Mouse (Mus musculus): Measurements from ENCODE around the gene Akt3. TPM values are rescaled to one million over a fixed set of nuclear protein-coding genes. Genes with fewer than 3 reads are reported as not detected.

Akt3 gene
- polyA plus RNA-seq, 1 experiment from 2014 or later, result 3.4 TPM

GRCm38 (mm10) chr1:177038383-177038782 lies 219.6 kb downstream of the Akt3 start:
- no peaks in the 10 kb centered on the region for H3K9me3 ChIP-seq (replicated peaks; ENCODE audit: low read length)
- no peak overlapping the region for H3K4me2 ChIP-seq (ENCODE audit: low read length)
- 46% methylated on average over 2 of the region's 2 CpGs for WGBS
- ATAC-seq (replicated peaks; ENCODE audit: low FRiP score, low read depth) (no peak), DNase-seq (ENCODE audit: low spot score) (no peak)
- no peaks in the 10 kb centered on the region for H3K4me1 ChIP-seq (replicated peaks; ENCODE audit: insufficient read depth, low read length)
- no peak overlapping the region for H3K4me3 ChIP-seq (replicated peaks; ENCODE audit: low read depth, low read length)
- no peaks in the 10 kb centered on the region for H3K36me3 ChIP-seq (ENCODE audit: insufficient read depth, low read length)
- H3K27ac ChIP-seq, result no peak overlapping the region
- H3K9ac ChIP-seq (ENCODE audit: low read depth, low read length), result no peak overlapping the region
- H3K27me3 ChIP-seq (ENCODE audit: insufficient read depth, low read length), result no peaks in the 10 kb centered on the region
- 0 out of 2 replicates have a peak, but pooled peaks have one; percentile 8 for TF ChIP-seq CTCF (IDR thresholded peaks at IDR 0.05; ENCODE audit: low read depth)

GRCm38 (mm10) chr1:177035460-177035859 lies 222.5 kb downstream of the Akt3 start:
- Histone ChIP-seq H3K36me3 (ENCODE audit: insufficient read depth, low read length) (no peaks in the 10 kb centered on the region), H3K9me3 (replicated peaks; ENCODE audit: low read length) (no peaks in the 10 kb centered on the region), H3K27ac (no peak overlapping the region), H3K4me1 (replicated peaks; ENCODE audit: insufficient read depth, low read length) (no peaks in the 10 kb centered on the region), H3K4me3 (replicated peaks; ENCODE audit: low read depth, low read length) (no peak overlapping the region), H3K27me3 (ENCODE audit: insufficient read depth, low read length) (no peaks in the 10 kb centered on the region), H3K4me2 (ENCODE audit: low read length) (no peak overlapping the region), H3K9ac (ENCODE audit: low read depth, low read length) (no peak overlapping the region)
- no peak for ATAC-seq (replicated peaks; ENCODE audit: low FRiP score, low read depth)
- no peak for DNase-seq (ENCODE audit: low spot score)
- TF ChIP-seq CTCF (IDR thresholded peaks at IDR 0.05; ENCODE audit: low read depth), result no peak
- WGBS, result 94% methylated on average over 2 of the region's 2 CpGs

- DNase-seq (ENCODE audit: low spot score) (no peak), ATAC-seq (replicated peaks; ENCODE audit: low FRiP score, low read depth) (no peak)
- Histone ChIP-seq H3K27me3 (ENCODE audit: insufficient read depth, low read length) (no peaks in the 10 kb centered on the region), H3K4me3 (replicated peaks; ENCODE audit: low read depth, low read length) (no peak overlapping the region), H3K27ac (no peak overlapping the region), H3K36me3 (ENCODE audit: insufficient read depth, low read length) (no peaks in the 10 kb centered on the region), H3K4me1 (replicated peaks; ENCODE audit: insufficient read depth, low read length) (no peaks in the 10 kb centered on the region), H3K9ac (ENCODE audit: low read depth, low read length) (no peak overlapping the region), H3K4me2 (ENCODE audit: low read length) (no peak overlapping the region), H3K9me3 (replicated peaks; ENCODE audit: low read length) (no peaks in the 10 kb centered on the region)
- no peak for TF ChIP-seq CTCF (IDR thresholded peaks at IDR 0.05; ENCODE audit: low read depth)
- WGBS, result 24% methylated on average over 1 of the region's 1 CpGs
Observed at GRCm38 (mm10) chr1:177032233-177032632, 225.8 kb downstream of the Akt3 start.

- H3K9ac ChIP-seq (ENCODE audit: low read depth, low read length), result no peak overlapping the region
- no peaks in the 10 kb centered on the region for H3K4me1 ChIP-seq (replicated peaks; ENCODE audit: insufficient read depth, low read length)
- no peak overlapping the region for H3K4me3 ChIP-seq (replicated peaks; ENCODE audit: low read depth, low read length)
- no peak for DNase-seq (ENCODE audit: low spot score)
- H3K9me3 ChIP-seq (replicated peaks; ENCODE audit: low read length), result no peaks in the 10 kb centered on the region
- WGBS, result 92% methylated on average over 1 of the region's 1 CpGs
- no peak overlapping the region for H3K4me2 ChIP-seq (ENCODE audit: low read length)
- no peaks in the 10 kb centered on the region for H3K27me3 ChIP-seq (ENCODE audit: insufficient read depth, low read length)
- no peak overlapping the region for H3K27ac ChIP-seq
- no peak for ATAC-seq (replicated peaks; ENCODE audit: low FRiP score, low read depth)
- TF ChIP-seq CTCF (IDR thresholded peaks at IDR 0.05; ENCODE audit: low read depth), result no peak
- no peaks in the 10 kb centered on the region for H3K36me3 ChIP-seq (ENCODE audit: insufficient read depth, low read length)
Observed at GRCm38 (mm10) chr1:177031196-177031595, 226.8 kb downstream of the Akt3 start.

- no peak for TF ChIP-seq CTCF (IDR thresholded peaks at IDR 0.05; ENCODE audit: low read depth)
- ATAC-seq (replicated peaks; ENCODE audit: low FRiP score, low read depth) (no peak), DNase-seq (ENCODE audit: low spot score) (no peak)
- Histone ChIP-seq H3K27me3 (ENCODE audit: insufficient read depth, low read length) (no peaks in the 10 kb centered on the region), H3K4me2 (ENCODE audit: low read length) (no peak overlapping the region), H3K9me3 (replicated peaks; ENCODE audit: low read length) (no peaks in the 10 kb centered on the region), H3K4me3 (replicated peaks; ENCODE audit: low read depth, low read length) (no peak overlapping the region), H3K9ac (ENCODE audit: low read depth, low read length) (no peak overlapping the region), H3K27ac (no peak overlapping the region), H3K4me1 (replicated peaks; ENCODE audit: insufficient read depth, low read length) (no peaks in the 10 kb centered on the region), H3K36me3 (ENCODE audit: insufficient read depth, low read length) (no peaks in the 10 kb centered on the region)
- WGBS, result 52% methylated on average over 3 of the region's 3 CpGs
Observed at GRCm38 (mm10) chr1:177030669-177031068, 227.3 kb downstream of the Akt3 start.

GRCm38 (mm10) chr1:177029032-177029431 lies 229.0 kb downstream of the Akt3 start:
- WGBS, result 75% methylated on average over 2 of the region's 2 CpGs
- Histone ChIP-seq H3K4me3 (replicated peaks; ENCODE audit: low read depth, low read length) (no peak overlapping the region), H3K36me3 (ENCODE audit: insufficient read depth, low read length) (0 out of 2 replicates have a peak, but pooled peaks cover 3% of the 10 kb centered on the region), H3K9ac (ENCODE audit: low read depth, low read length) (no peak overlapping the region), H3K9me3 (replicated peaks; ENCODE audit: low read length) (no peaks in the 10 kb centered on the region), H3K4me1 (replicated peaks; ENCODE audit: insufficient read depth, low read length) (no peaks in the 10 kb centered on the region), H3K27ac (no peak overlapping the region), H3K27me3 (ENCODE audit: insufficient read depth, low read length) (no peaks in the 10 kb centered on the region), H3K4me2 (ENCODE audit: low read length) (no peak overlapping the region)
- TF ChIP-seq CTCF (IDR thresholded peaks at IDR 0.05; ENCODE audit: low read depth), result no peak
- no peak for ATAC-seq (replicated peaks; ENCODE audit: low FRiP score, low read depth)
- DNase-seq (ENCODE audit: low spot score), result no peak

GRCm38 (mm10) chr1:177027706-177028105 lies 230.3 kb downstream of the Akt3 start:
- no peaks in the 10 kb centered on the region for H3K9me3 ChIP-seq (replicated peaks; ENCODE audit: low read length)
- H3K36me3 ChIP-seq (ENCODE audit: insufficient read depth, low read length), result 0 out of 2 replicates have a peak, but pooled peaks cover 3% of the 10 kb centered on the region
- H3K27ac ChIP-seq, result no peak overlapping the region
- no peak overlapping the region for H3K4me2 ChIP-seq (ENCODE audit: low read length)
- ATAC-seq (replicated peaks; ENCODE audit: low FRiP score, low read depth) (no peak), DNase-seq (ENCODE audit: low spot score) (no peak)
- no peak for TF ChIP-seq CTCF (IDR thresholded peaks at IDR 0.05; ENCODE audit: low read depth)
- H3K4me1 ChIP-seq (replicated peaks; ENCODE audit: insufficient read depth, low read length), result no peaks in the 10 kb centered on the region
- H3K4me3 ChIP-seq (replicated peaks; ENCODE audit: low read depth, low read length), result no peak overlapping the region
- no peak overlapping the region for H3K9ac ChIP-seq (ENCODE audit: low read depth, low read length)
- WGBS, result 88% methylated on average over 3 of the region's 3 CpGs
- no peaks in the 10 kb centered on the region for H3K27me3 ChIP-seq (ENCODE audit: insufficient read depth, low read length)

All from kidney, postnatal 0 days (tissue).